Mouse (Mus musculus): ENCODE measurements around the gene Otub2.
"Not testable (repeated sequence)": the region's sequence is repeated elsewhere in the genome, so short reads cannot be mapped to it uniquely, and the experiment has no call there.

Otub2 gene

DNA sequence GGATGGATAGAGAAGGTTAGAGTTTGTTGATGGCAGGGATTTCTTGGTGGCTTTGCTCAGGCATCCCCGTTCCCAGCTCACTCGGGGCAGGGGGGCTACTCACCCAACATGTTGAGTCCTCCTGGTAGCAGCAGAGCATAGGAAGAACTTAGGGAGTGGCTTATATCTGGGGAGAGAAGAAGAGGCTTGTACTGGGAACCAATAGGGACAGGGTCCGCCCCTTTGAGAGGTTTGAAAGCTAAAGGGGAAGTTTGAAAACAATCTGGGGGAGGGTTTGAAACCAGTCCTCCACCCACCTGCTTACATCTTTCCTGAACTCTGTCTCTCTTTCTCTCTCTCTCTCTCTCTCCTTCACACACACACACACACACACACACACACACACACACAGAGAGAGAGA is 55.0 kb downstream of the Otub2 start, which contains the start of gene Ifi27l2a:
Ifi27l2a (minus strand) TSS at position 157 of the 400 bp plus-strand sequence.
- peak; percentile 80 for DNase-seq (ENCODE audit: low read depth)

DNA sequence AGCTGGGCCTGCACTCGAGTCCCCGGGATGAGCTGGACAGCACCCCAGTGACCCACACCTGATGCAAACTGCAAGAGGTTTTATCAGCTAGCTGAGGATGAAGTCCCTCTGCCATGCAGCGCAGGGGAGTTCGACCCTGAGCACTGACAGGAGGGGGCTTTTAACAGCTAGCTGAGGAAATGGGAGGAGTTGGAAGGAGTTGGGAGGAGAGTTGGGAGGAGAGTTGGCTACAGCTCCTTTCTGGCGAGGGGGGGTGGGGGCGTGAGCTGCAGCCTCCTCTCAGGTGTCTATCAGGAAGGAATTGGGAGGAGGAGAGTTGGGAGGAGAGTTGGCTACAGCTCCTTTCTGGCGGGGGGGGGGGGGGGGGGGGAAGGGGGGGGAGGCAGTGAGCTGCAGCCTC is 55.8 kb downstream of the Otub2 start:
- not testable (repeated sequence) for DNase-seq (ENCODE audit: low read depth)

DNA sequence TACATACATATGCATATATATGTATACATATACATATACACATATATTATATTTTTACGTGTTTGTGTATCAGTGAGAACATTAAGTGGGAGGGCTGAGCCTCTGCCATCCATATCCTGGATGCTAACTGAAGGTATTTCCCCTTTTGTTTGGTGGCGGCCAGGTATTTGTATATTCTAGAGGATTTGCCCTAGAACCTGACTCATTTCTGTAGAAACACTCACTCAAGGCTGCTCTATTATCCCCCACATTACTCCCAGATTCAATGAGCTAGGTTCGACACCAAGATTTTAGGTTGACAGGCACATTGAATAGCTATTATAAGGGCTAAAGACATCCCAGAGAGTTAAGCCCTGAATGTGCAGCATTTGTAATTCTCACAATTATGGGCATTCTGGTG is 56.6 kb downstream of the Otub2 start:
- no peak for DNase-seq (ENCODE audit: low read depth)

DNA sequence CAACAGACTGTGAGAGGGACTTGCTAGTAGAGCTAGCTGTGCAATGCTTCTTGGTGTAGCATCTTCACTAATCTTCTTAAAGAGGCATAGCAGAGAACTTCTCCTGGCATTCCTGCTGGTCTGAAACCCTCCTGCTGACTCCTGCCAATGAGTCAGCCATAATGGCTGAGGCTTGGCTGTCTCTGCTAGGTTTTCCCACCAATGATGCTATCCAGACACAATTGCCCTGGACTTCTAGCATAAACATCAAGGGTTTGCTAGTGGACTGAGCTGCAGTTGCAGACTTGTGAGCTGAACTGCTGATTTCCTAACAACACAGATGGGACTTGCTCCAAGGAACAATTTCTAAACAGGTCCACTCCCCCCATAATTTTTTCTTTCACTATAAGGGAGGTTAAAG is 64.9 kb downstream of the Otub2 start:
- DNase-seq (ENCODE audit: low read depth), result no peak
